Comparison of ENCODE assay signal across 16 mouse cellular contexts in the genomic region with DNA sequence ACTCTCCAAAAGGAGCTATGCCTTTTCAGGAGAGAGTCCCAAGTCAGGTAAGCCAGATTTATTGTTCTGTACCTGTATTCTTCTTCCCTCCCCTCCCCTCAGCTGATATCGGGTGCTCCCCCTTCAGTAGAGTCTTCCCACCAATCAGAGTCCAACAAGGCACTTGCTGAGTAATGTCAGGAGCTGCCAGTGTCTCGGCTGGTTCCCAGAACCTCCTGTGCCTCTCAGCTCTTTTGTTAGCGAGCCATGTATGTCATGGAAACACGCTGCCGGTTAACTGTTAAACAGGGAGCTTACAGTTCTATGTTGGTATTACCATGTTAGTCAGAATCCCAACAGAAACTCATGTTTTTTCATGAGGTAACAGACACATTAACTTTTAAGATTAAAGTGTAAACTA.
"Had no signal": no experiment of that assay in that cellular context is flagged by ENCODE, and none has a peak within 500 bp of the region (broad histone marks: within the 10 kb centered on the region; RNA-seq: fewer than 3 reads in every experiment).

No protein-coding gene starts in this region.

- ATAC-seq: liver, postnatal 0 days; lung, postnatal 0 days; midbrain, embryonic 13.5 days had no signal

- H3K27ac ChIP-seq: limb, embryonic 12.5 days; limb, embryonic 15.5 days; liver, embryonic 14.5 days; macrophage; midbrain, embryonic 10.5 days; midbrain, embryonic 13.5 days; neural tube, embryonic 13.5 days had no signal

- H3K4me3 ChIP-seq: limb, embryonic 12.5 days; limb, embryonic 15.5 days; megakaryocyte, embryonic 14.5 days; midbrain, embryonic 10.5 days; midbrain, embryonic 13.5 days; myocyte; neural tube, embryonic 13.5 days had no signal

- H3K9me3 ChIP-seq: limb, embryonic 12.5 days; limb, embryonic 15.5 days; midbrain, embryonic 10.5 days; midbrain, embryonic 13.5 days; neural tube, embryonic 13.5 days had no signal

- DNase-seq: left cerebral cortex, postnatal 4 days; liver, postnatal 0 days; lung, embryonic 14.5 days; thymus, adult 18-20 months; thymus, postnatal 36 days had no signal

- H3K9ac ChIP-seq: limb, embryonic 12.5 days; limb, embryonic 15.5 days; liver, embryonic 14.5 days; liver, postnatal 0 days; lung, embryonic 14.5 days; midbrain, embryonic 13.5 days; neural tube, embryonic 13.5 days had no signal

- H3K4me1 ChIP-seq: limb, embryonic 12.5 days; limb, embryonic 15.5 days; megakaryocyte, embryonic 14.5 days; midbrain, embryonic 10.5 days; midbrain, embryonic 13.5 days; neural tube, embryonic 13.5 days had no signal

- H3K36me3 ChIP-seq: limb, embryonic 12.5 days; limb, embryonic 15.5 days; midbrain, embryonic 10.5 days; midbrain, embryonic 13.5 days; neural tube, embryonic 13.5 days had no signal

- H3K27me3 ChIP-seq: limb, embryonic 12.5 days; limb, embryonic 15.5 days; megakaryocyte, embryonic 14.5 days; midbrain, embryonic 13.5 days; neural tube, embryonic 13.5 days had no signal

- H3K4me2 ChIP-seq: limb, embryonic 12.5 days; limb, embryonic 15.5 days; liver, embryonic 11.5 days; lung, embryonic 14.5 days; midbrain, embryonic 13.5 days; neural tube, embryonic 13.5 days had no signal
